Mouse (Mus musculus) layer of hippocampus, adult 6 months (tissue): ENCODE measurements around the gene Tead1. TPM values are rescaled to one million over a fixed set of nuclear protein-coding genes. Genes with fewer than 3 reads are reported as not detected.

ENCODE experiments used
- long read RNA-seq, 2 experiments: library from polyadenylated mRNA; unstranded; transcript quantifications; one replicate each; pipeline ENCODE4 v2.0.0; 2019 to 2020
- microRNA-seq: library from miRNA; unstranded; fragments of <30 nt; microRNA quantifications from one replicate; pipeline ENCODE4 v1.2.0, GENCODE M21; 2020
- polyA plus RNA-seq: library from polyadenylated mRNA; unstranded; fragments of <200 nt; fragmentation: Nextera tagmentation; gene quantifications from 2 replicates; pipeline ENCODE4 v1.2.3, GENCODE M21; 2021

Tead1 gene
- 1.1 and 1.7 TPM in 2 replicates for polyA plus RNA-seq
- long read RNA-seq, experiment 1, partial matches to known transcripts: 0 of 1 reads
- long read RNA-seq, experiment 1, other reads (novel, unspliced or antisense): 1 of 1 reads
- long read RNA-seq, experiment 2, partial matches to known transcripts: 2 of 10 reads
- long read RNA-seq, experiment 2, other reads (novel, unspliced or antisense): 8 of 10 reads

GRCm38 (mm10) chr7:112679171-112679512 is at the start of gene Tead1:
Gene Tead1 (plus strand): TSS chr7:112679318.

GRCm38 (mm10) chr7:112953777-112954291 is 274.7 kb downstream of the Tead1 start, which contains the start of gene Rassf10:
Gene Rassf10 (plus strand): TSS chr7:112953962.

Small RNA genes within 50 kb of the gene (microRNA-seq; reads per million reads assigned to microRNA genes)
- gene Gm44462: not detected
